ENCODE assay signal across 17 mouse cellular contexts in the genomic region with DNA sequence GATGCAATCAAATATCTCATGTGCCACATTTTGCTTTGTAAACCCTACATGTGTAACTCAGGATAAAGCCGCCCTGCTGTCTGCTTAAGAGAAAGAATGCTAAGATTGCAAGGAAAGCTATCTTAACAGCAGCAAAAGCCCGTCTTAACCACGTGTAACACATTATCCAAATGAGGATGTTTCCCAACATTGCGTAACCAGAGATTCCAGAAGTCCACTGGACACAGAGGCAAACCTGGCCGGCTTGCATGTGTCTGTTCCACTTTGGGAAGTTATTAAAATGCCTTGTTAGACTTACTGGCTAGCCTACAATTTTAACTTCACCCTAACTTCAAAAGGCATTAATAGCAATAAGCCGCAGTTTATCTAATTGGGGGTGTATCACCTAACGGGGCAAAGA. TPM values are rescaled to one million over a fixed set of nuclear protein-coding genes. Genes with fewer than 3 reads are reported as not detected.
A peak's percentile ranks its signal among the peaks of the same experiment; 100 is the strongest.
DNase-seq lines count a peak whose midpoint lies in the region; ATAC-seq and TF ChIP-seq lines count a peak whose summit lies in the region.
"Had no signal": no experiment of that assay in that cellular context is flagged by ENCODE, and none has a peak within 500 bp of the region (broad histone marks: within the 10 kb centered on the region; RNA-seq: fewer than 3 reads in every experiment).

No protein-coding gene starts in this region.

- H3K27ac ChIP-seq in kidney, adult 2 months (ENCODE audit: insufficient read depth, low read depth, low read length) = no peak overlapping the region
- H3K27ac ChIP-seq in kidney, embryonic 16.5 days (ENCODE audit: low read length) = no peak overlapping the region
- no peak overlapping the region for H3K27ac ChIP-seq in midbrain, embryonic 11.5 days (ENCODE audit: low read depth, low read length)
- no peak overlapping the region for H3K27ac ChIP-seq in midbrain, postnatal 0 days (ENCODE audit: low read depth, low read length)
- H3K27ac ChIP-seq: gastrocnemius, adult 2 months; midbrain, embryonic 13.5 days had no signal

- no peak for ATAC-seq in kidney, embryonic 16.5 days (ENCODE audit: low FRiP score, low TSS enrichment)
- no peak for ATAC-seq in midbrain, embryonic 11.5 days (ENCODE audit: low FRiP score)
- no peak for ATAC-seq in midbrain, postnatal 0 days (ENCODE audit: low FRiP score)
- ATAC-seq: midbrain, embryonic 13.5 days had no signal

- H3K27me3 ChIP-seq in kidney, adult 2 months (replicated peaks; ENCODE audit: control insufficient read depth, insufficient read depth, low read length) = no peaks in the 10 kb centered on the region
- H3K27me3 ChIP-seq in kidney, embryonic 16.5 days (ENCODE audit: insufficient read depth, low read length) = peaks cover 12% of the 10 kb centered on the region; the same call in 1 of the 2 replicates
- H3K27me3 ChIP-seq in midbrain, embryonic 11.5 days (ENCODE audit: control insufficient read depth, insufficient read depth, low read length) = peaks cover 20% of the 10 kb centered on the region; the same call in 1 of the 2 replicates
- peaks cover 15% of the 10 kb centered on the region for H3K27me3 ChIP-seq in midbrain, postnatal 0 days (ENCODE audit: insufficient read depth, low read length)

- H3K4me3 ChIP-seq in kidney, adult 2 months (ENCODE audit: insufficient read depth, low read depth, low read length) = no peak overlapping the region
- no peak overlapping the region for H3K4me3 ChIP-seq in kidney, embryonic 16.5 days (ENCODE audit: low read length)
- H3K4me3 ChIP-seq in midbrain, embryonic 11.5 days (ENCODE audit: low read depth, low read length) = no peak overlapping the region
- no peak overlapping the region for H3K4me3 ChIP-seq in midbrain, postnatal 0 days (ENCODE audit: low read depth, low read length)
- H3K4me3 ChIP-seq: gastrocnemius, adult 2 months; midbrain, embryonic 13.5 days had no signal

- no peak overlapping the region for H3K9ac ChIP-seq in kidney, embryonic 16.5 days (replicated peaks; ENCODE audit: low read length)
- H3K9ac ChIP-seq in midbrain, embryonic 11.5 days (ENCODE audit: low read length) = no peak overlapping the region
- H3K9ac ChIP-seq in midbrain, postnatal 0 days (replicated peaks; ENCODE audit: low read length, poor library complexity, severe bottlenecking) = no peak overlapping the region
- H3K9ac ChIP-seq: midbrain, embryonic 13.5 days had no signal

- H3K9me3 ChIP-seq in kidney, embryonic 16.5 days (ENCODE audit: low read length) = no peaks in the 10 kb centered on the region
- no peaks in the 10 kb centered on the region for H3K9me3 ChIP-seq in midbrain, embryonic 11.5 days (ENCODE audit: control insufficient read depth, low read length)
- no peaks in the 10 kb centered on the region for H3K9me3 ChIP-seq in midbrain, postnatal 0 days (ENCODE audit: low read length)
- H3K9me3 ChIP-seq: midbrain, embryonic 13.5 days had no signal

- TF ChIP-seq CTCF in kidney, adult 2 months (conservative IDR thresholded peaks at IDR 0.05; ENCODE audit: insufficient read depth, insufficient read length, low read depth, low read length) = no peak
- no peak for TF ChIP-seq CTCF in midbrain, postnatal 0 days (IDR thresholded peaks at IDR 0.05)

- 48% methylated on average over 7 of the region's 7 CpGs for WGBS in kidney, adult 2 months
- 54% methylated on average over 7 of the region's 7 CpGs for WGBS in kidney, embryonic 16.5 days
- 78% methylated on average over 7 of the region's 7 CpGs for WGBS in midbrain, embryonic 11.5 days
- WGBS in midbrain, postnatal 0 days = 81% methylated on average over 7 of the region's 7 CpGs

- no peak for TF ChIP-seq POLR2A in kidney, adult 2 months (IDR thresholded peaks at IDR 0.05; ENCODE audit: low read depth, low read length)

- 0 out of 2 replicates have a peak, but pooled peaks cover 5% of the 10 kb centered on the region for H3K4me1 ChIP-seq in kidney, adult 2 months (ENCODE audit: control insufficient read depth, insufficient read depth, low read length)
- peaks cover 12% of the 10 kb centered on the region for H3K4me1 ChIP-seq in kidney, embryonic 16.5 days (ENCODE audit: insufficient read depth, low read length)
- H3K4me1 ChIP-seq in midbrain, embryonic 11.5 days (ENCODE audit: control insufficient read depth, insufficient read depth, low read length) = peaks cover 6% of the 10 kb centered on the region
- H3K4me1 ChIP-seq in midbrain, postnatal 0 days (ENCODE audit: insufficient read depth, low read length) = no peaks in the 10 kb centered on the region; the same call in 1 of the 2 replicates

- DNase-seq in kidney, adult 2 months = peak; percentile 88
- peak; percentile 80 for DNase-seq in midbrain, embryonic 11.5 days (ENCODE audit: low spot score, missing footprints)
- DNase-seq in midbrain, postnatal 0 days (ENCODE audit: low spot score) = no peak
- DNase-seq in kidney, postnatal 14 days = peak; percentile 72
- DNase-seq in c-Kit-positive CD71-positive TER-119-positive erythroid progenitor cells, embryonic 14.5 days (ENCODE audit: low spot score) = no peak
- no peak for DNase-seq in adrenal gland, adult 2 months
- DNase-seq: cerebellum, adult 11 months; gastrocnemius, adult 2 months; retina, postnatal 1 day; spleen, adult 18-20 months; thymus, adult 2 months had no signal

- H3K36me3 ChIP-seq in kidney, adult 2 months (ENCODE audit: control insufficient read depth, insufficient read depth, low read length) = no peaks in the 10 kb centered on the region
- no peaks in the 10 kb centered on the region for H3K36me3 ChIP-seq in kidney, embryonic 16.5 days (ENCODE audit: insufficient read depth, low read length)
- H3K36me3 ChIP-seq in midbrain, embryonic 11.5 days (ENCODE audit: control insufficient read depth, insufficient read depth, low read length) = no peaks in the 10 kb centered on the region
- H3K36me3 ChIP-seq in midbrain, postnatal 0 days (ENCODE audit: insufficient read depth, low read length) = no peaks in the 10 kb centered on the region
- H3K36me3 ChIP-seq: midbrain, embryonic 13.5 days had no signal

- no peak overlapping the region for H3K4me2 ChIP-seq in kidney, embryonic 16.5 days (replicated peaks; ENCODE audit: low read depth, low read length)
- H3K4me2 ChIP-seq in midbrain, embryonic 11.5 days = no peak overlapping the region
- no peak overlapping the region for H3K4me2 ChIP-seq in midbrain, postnatal 0 days (ENCODE audit: low read depth, low read length, poor library complexity, severe bottlenecking)
- H3K4me2 ChIP-seq: midbrain, embryonic 13.5 days had no signal

RNA-seq across cellular contexts. Expression of gene Gm10320, which starts 47.5 kb away (rescaled TPM):
- polyA plus RNA-seq in kidney, adult 2 months (2012; rRNA removed) = 1.1 and 2.0 TPM in 2 replicates
- 1.8 and 2.5 TPM in 2 replicates for polyA plus RNA-seq in kidney, embryonic 16.5 days (2015; fragmentation: Nextera tagmentation; extraction: Ambion mirVana)
- polyA plus RNA-seq in midbrain, embryonic 11.5 days (2014; fragmentation: Nextera tagmentation; extraction: Ambion mirVana) = 0.88 and 1.0 TPM in 2 replicates
- total RNA-seq in midbrain, postnatal 0 days (2014; rRNA removed) = not detected in 2 replicates
- polyA plus RNA-seq in midbrain, postnatal 0 days (2015; fragmentation: Nextera tagmentation; extraction: Ambion mirVana) = 0.43 and 1.2 TPM in 2 replicates
- not detected for total RNA-seq in adrenal gland, adult 2 months (2021)
- 1.3 and 1.9 TPM in 2 replicates for polyA plus RNA-seq in adrenal gland, adult 2 months (2012; rRNA removed)
- total RNA-seq: adrenal gland, adult 18-20 months; gastrocnemius, adult 2 months; heart, adult 18-20 months; layer of hippocampus, postnatal 25 days; left cerebral cortex, postnatal 14 days had no signal

Comparison
In these comparisons a context has a peak if more than half of its experiments do, and no peak if none do; other contexts are left out.
1. DNase-seq: peak in kidney, adult 2 months (single experiment), midbrain, embryonic 11.5 days (single experiment) and kidney, postnatal 14 days (single experiment); none in midbrain, postnatal 0 days (single experiment), c-Kit-positive CD71-positive TER-119-positive erythroid progenitor cells, embryonic 14.5 days (single experiment) and adrenal gland, adult 2 months (single experiment).